Mouse (Mus musculus): ENCODE measurements around the gene Nr2f1. TPM values are rescaled to one million over a fixed set of nuclear protein-coding genes. Genes with fewer than 3 reads are reported as not detected.

The Nr2f1 gene
- total and polyA plus RNA-seq, 3 experiments = not detected

- no peak overlapping the region for H3K9ac ChIP-seq (ENCODE audit: insufficient read depth, low read depth)
- dilution Hi-C loops (cut with MboI; ENCODE audit: extremely low pct_ligation_motif_present, extremely low pct_unique_long_range_greater_than_20kb, low sequenced_read_pairs) (no loop called here), in situ Hi-C loops (cut with MboI; ENCODE audit: low pct_ligation_motif_present, low pct_unique_long_range_greater_than_20kb, low sequenced_read_pairs) (no loop called here)
- DNase-seq (ENCODE audit: extremely low read depth) = no peak
- H3K4me2 ChIP-seq (ENCODE audit: insufficient read depth, low read depth, poor library complexity, severe bottlenecking) = no peak overlapping the region
- peaks cover 0 to 2% of the 10 kb centered on the region in 2 experiments; a peak in 1 of 4 replicates for H3K4me1 ChIP-seq (ENCODE audit: control insufficient read depth in 1 of 2, insufficient read depth in 2 of 2)
- no peaks in the 10 kb centered on the region for H3K27me3 ChIP-seq (replicated peaks)
- peaks cover 11% of the 10 kb centered on the region for H3K9me3 ChIP-seq (replicated peaks; ENCODE audit: low read length)
- TF ChIP-seq MAX (IDR thresholded peaks at IDR 0.05; ENCODE audit: low read length) (no peak), HCFC1 (IDR thresholded peaks at IDR 0.05; ENCODE audit: low read depth, low read length) (no peak), RCOR1 (conservative IDR thresholded peaks at IDR 0.05; ENCODE audit: low read depth, low read length) (no peak), RAD21 (IDR thresholded peaks at IDR 0.05; ENCODE audit: low read depth, low read length) (no peak), NELFE (IDR thresholded peaks at IDR 0.05; ENCODE audit: low read depth, low read length) (no peak), CHD2 (IDR thresholded peaks at IDR 0.05; ENCODE audit: low read length) (no peak), ZMIZ1 (IDR thresholded peaks at IDR 0.05; ENCODE audit: low read depth, low read length) (no peak), NRF1 (IDR thresholded peaks at IDR 0.05; ENCODE audit: low read depth, low read length) (no peak), ELF1 (IDR thresholded peaks at IDR 0.05; ENCODE audit: low read depth, low read length) (no peak), ZNF384 (IDR thresholded peaks at IDR 0.05; ENCODE audit: low read depth, low read length) (no peak)
- H3K27ac ChIP-seq (ENCODE audit: insufficient read depth, low read depth) = no peak overlapping the region
- H3K4me3 ChIP-seq (replicated peaks in 1 of 3; ENCODE audit: low read depth in 2 of 3, low read length in 2 of 3, poor library complexity in 1 of 3) = no peak overlapping the region
- H3K36me3 ChIP-seq (replicated peaks in 1 of 2; ENCODE audit: control insufficient read depth in 1 of 2, insufficient read depth in 1 of 2, low read length in 1 of 2) = no peaks in the 10 kb centered on the region
- H3K79me2 ChIP-seq (replicated peaks; ENCODE audit: control insufficient read depth, extremely low read depth, insufficient read depth, poor library complexity, severe bottlenecking) = no peaks in the 10 kb centered on the region
Observed at GRCm38 (mm10) chr13:78201871-78202565, 2.5 kb upstream of the Nr2f1 start.

GRCm38 (mm10) chr13:78200991-78201870 lies 1.7 kb upstream of the Nr2f1 start:
- TF ChIP-seq ZMIZ1 (IDR thresholded peaks at IDR 0.05; ENCODE audit: low read depth, low read length) (no peak), NELFE (IDR thresholded peaks at IDR 0.05; ENCODE audit: low read depth, low read length) (no peak), CTCF (conservative IDR thresholded peaks at IDR 0.05 in 1 of 2, IDR thresholded peaks at IDR 0.05 in 1 of 2; ENCODE audit: low read depth in 2 of 2, low read length in 2 of 2) (peak; percentile 25 to 58; a peak in 2 of 4 replicates), RAD21 (IDR thresholded peaks at IDR 0.05; ENCODE audit: low read depth, low read length) (peak; percentile 61), SMC3 (IDR thresholded peaks at IDR 0.05; ENCODE audit: low read depth, low read length) (peak; percentile 32)
- no peaks in the 10 kb centered on the region for H3K79me2 ChIP-seq (replicated peaks; ENCODE audit: control insufficient read depth, extremely low read depth, insufficient read depth, poor library complexity, severe bottlenecking)
- H3K4me2 ChIP-seq (ENCODE audit: insufficient read depth, low read depth, poor library complexity, severe bottlenecking) = no peak overlapping the region
- H3K4me3 ChIP-seq (replicated peaks in 1 of 3; ENCODE audit: low read depth in 2 of 3, low read length in 2 of 3, poor library complexity in 1 of 3) = no peak overlapping the region
- dilution Hi-C loops (cut with MboI; ENCODE audit: extremely low pct_ligation_motif_present, extremely low pct_unique_long_range_greater_than_20kb, low sequenced_read_pairs) = no loop called here
- H3K27ac ChIP-seq (ENCODE audit: insufficient read depth, low read depth) = no peak overlapping the region
- H3K4me1 ChIP-seq (ENCODE audit: control insufficient read depth in 1 of 2, insufficient read depth in 2 of 2) = no peaks in the 10 kb centered on the region
- H3K9ac ChIP-seq (ENCODE audit: insufficient read depth, low read depth) = no peak overlapping the region
- peak; percentile 61 for DNase-seq (ENCODE audit: extremely low read depth)
- no peaks in the 10 kb centered on the region for H3K27me3 ChIP-seq (replicated peaks)
- in situ Hi-C loops (cut with MboI; ENCODE audit: low pct_ligation_motif_present, low pct_unique_long_range_greater_than_20kb, low sequenced_read_pairs) = no loop called here
- H3K9me3 ChIP-seq (replicated peaks; ENCODE audit: low read length) = peaks cover 11% of the 10 kb centered on the region
- no peaks in the 10 kb centered on the region for H3K36me3 ChIP-seq (replicated peaks in 1 of 2; ENCODE audit: control insufficient read depth in 1 of 2, insufficient read depth in 1 of 2, low read length in 1 of 2)

Data from CH12.LX (cell line).